Mouse (Mus musculus) thymus, adult 2 months (tissue): ENCODE results near the gene Tmem170.

ENCODE experiments used
- CTCF ChIP-seq: fragments of 200-500 bp; IDR thresholded peaks from 2 replicates; pipeline ENCODE4 v1.5.1; 2012; ENCODE audit warnings: mild to moderate bottlenecking, control low read depth, low read length, moderate library complexity, borderline replicate concordance; ENCODE audit not compliant: control insufficient read depth, poor library complexity, insufficient read depth; ENCODE audit errors: extremely low read depth
- POLR2A ChIP-seq: fragments of 200-500 bp; IDR thresholded peaks from 2 replicates; pipeline ENCODE4 v1.6.1; 2012; ENCODE audit warnings: mild to moderate bottlenecking, low read length, control low read depth, moderate library complexity; ENCODE audit not compliant: control insufficient read depth, poor library complexity, insufficient read depth; ENCODE audit errors: extremely low read depth

DNA sequence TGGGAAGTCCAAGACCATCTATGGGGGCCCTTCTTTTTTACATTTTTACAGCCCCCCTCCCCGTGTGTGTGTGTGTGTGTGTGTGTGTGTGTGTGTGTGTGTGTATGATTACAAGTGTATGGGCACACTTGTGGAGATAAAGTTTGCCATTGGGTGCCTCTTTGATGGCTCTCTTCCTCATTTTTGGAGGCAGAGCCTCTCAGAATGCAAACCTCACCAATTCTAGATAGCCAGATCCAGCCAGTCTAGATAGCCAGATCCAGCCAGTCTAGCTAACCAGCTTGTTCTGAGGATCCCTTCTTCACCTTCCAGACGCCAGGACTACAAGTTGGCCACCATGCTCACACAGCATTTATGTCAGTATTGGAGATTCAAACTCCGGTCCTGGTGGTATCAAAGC lies 5.3 kb downstream of the Tmem170 start:
- TF ChIP-seq CTCF: no peak
- no peak for TF ChIP-seq POLR2A
